Mouse (Mus musculus): ENCODE measurements around the gene Atp1b3.

DNA sequence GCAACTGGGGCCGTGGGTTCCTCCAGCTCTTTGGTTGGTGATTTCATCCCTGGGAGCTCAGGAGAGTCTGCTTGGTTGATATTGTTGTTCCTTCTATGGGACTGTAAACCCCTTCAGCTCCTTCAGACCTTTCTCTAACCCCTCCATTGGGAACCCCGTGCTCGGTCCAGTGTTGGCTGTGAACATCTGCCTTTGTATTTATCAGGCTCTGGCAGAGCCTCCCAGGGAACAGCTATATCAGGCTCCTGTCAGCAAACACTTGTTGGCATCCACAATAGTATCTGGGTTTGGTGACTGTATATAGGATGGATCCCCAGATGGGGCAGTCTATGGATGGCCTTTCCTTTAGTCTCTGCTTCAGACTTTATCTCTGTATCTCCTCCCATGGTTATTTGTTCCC, 52.2 kb downstream of the Atp1b3 start:
- TF ChIP-seq POLR2A (IDR thresholded peaks at IDR 0.05; ENCODE audit: extremely low read depth, insufficient read depth, low read length) (no peak), CTCF (IDR thresholded peaks at IDR 0.05; ENCODE audit: extremely low read depth, insufficient read depth, low read length) (no peak)

All from cortical plate, adult 2 months (tissue).